Mouse (Mus musculus) cerebellum, adult 11 months (tissue): ENCODE measurements at regions not wholly inside any gene's neighbourhood (a gene's known extent, or its start where the extent isn't known, plus 50 kb on each side); places are given as distances from the start of the nearest gene placed in this dataset.

Experiments
- DNase-seq: peaks from one replicate; pipeline ENCODE4 v3.0.0; 2022

- DNase-seq: no peak
Measured at GRCm38 (mm10) chr10:97397062-97397771, 82.2 kb upstream of the Dcn start.

- DNase-seq: no peak
Measured at GRCm38 (mm10) chr10:97397896-97398295, 81.5 kb upstream of the Dcn start.

DNA sequence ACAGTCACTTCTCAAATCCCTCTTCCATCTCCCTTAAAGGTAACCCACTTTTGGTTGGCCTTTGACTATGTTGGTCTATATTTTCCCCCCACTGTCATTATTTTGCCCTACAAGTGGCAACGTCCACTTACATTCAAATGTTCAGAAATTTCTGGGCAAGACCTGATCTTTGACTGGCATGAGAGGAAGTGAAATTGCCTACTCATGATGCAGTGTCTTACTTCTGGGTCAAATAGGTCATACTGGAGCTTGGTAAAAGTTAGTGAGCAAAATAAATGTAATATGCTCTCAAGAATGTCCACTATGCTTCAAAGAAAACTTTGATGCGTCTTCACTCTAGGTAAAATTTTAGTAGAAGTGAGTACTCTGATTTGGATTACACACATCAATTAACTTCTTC, 76.9 kb upstream of the Dcn start:
- DNase-seq: no peak

- DNase-seq: no peak
Measured at GRCm38 (mm10) chr10:97404076-97404787, 75.2 kb upstream of the Dcn start.

DNA sequence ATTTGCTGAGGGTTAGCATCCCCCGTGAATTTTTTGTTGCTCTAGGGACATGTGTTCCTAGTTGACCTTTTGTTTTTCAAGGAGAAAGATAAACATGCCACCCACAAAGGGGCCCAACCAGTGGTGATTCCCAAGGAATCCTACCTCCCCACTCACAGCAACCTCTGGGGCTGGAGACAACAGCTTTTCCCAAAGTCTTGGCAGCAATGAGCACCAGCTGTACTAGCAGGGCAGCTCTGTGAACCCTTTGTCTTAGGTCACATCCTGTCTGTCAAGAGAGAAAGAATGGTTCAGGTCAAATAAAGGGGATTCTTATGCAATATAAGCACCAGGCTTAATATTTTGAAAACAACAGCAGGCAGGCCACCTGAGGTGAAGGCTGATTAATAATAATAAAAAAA, 70.2 kb upstream of the Dcn start:
- DNase-seq: no peak

- no peak for DNase-seq
Measured at GRCm38 (mm10) chr10:97409909-97410308, 69.5 kb upstream of the Dcn start.

GRCm38 (mm10) chr10:97422579-97422978, 56.8 kb upstream of the Dcn start:
- DNase-seq: no peak

DNA sequence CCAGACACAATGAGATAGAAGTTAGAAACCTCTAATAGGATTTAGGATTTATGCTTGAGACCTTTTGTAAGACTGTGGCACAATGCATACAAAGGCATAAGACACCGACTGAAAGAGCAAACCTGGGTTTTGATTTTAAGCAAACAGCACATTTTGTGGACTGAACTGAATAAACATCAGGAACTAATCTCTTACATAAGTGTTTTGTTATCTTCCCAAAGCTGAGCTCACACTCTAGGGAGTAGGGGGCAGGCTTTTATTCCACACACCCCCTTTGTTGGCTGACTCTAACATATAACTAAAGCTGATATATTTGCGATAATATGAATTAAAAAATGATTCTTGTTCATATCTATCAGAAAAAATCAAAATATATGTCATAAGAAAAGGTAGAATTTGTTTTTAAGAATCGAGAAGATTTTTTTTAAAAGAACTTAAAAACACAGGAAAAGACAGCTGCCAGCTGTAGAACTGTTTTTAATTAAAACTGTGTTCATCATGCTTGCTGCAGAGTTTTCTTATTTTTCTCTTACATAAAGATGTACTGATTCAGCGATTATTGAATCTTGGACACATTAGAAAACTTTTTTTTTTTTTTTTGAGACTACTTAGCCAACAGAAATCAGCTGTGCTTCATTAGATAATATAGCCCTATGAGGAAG, 56.2 kb upstream of the Dcn start:
- no peak for DNase-seq
